Mouse (Mus musculus): Measurements from ENCODE around the gene 1500015O10Rik. TPM values are rescaled to one million over a fixed set of nuclear protein-coding genes. Genes with fewer than 3 reads are reported as not detected.
A peak's percentile ranks its signal among the peaks of the same experiment; 100 is the strongest.

The 1500015O10Rik gene
- polyA plus RNA-seq (2015; fragmentation: Nextera tagmentation; extraction: Ambion mirVana): 19.8 and 20.7 TPM in 2 replicates

DNA sequence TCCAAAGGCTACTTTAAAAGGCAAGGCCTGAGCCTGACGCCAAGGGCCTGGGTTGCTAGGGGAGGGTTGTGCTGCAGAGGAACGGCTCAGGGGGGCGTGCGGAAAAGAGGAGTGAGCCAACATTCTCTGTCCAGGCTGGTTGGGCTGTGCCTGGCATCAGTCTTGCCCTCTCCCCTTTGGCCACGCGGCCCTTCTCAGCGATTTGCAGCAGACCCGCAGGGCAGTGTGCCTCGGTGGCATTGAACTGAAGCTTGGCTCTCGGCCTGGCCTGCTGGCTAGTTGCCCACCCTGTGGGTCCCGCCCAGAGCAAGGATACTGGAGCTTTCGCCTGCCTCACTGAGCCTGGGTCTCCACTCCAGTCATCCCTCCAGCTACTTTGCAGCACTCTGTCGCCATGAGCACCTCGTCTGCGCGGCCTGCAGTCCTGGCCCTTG is at the start of gene 1500015O10Rik:
Gene 1500015O10Rik, plus strand, starts transcription at position 112 of the 434 bp plus-strand sequence.
- WGBS: 29% methylated on average over 16 of the region's 16 CpGs
- ATAC-seq (ENCODE audit: borderline replicate concordance, extremely low read depth, low FRiP score, low TSS enrichment): peak; percentile 89; the same call in 1 of the 2 replicates
- Histone ChIP-seq H3K9me3 (no peaks in the 10 kb centered on the region), H3K36me3 (no peaks in the 10 kb centered on the region), H3K4me3 (0 out of 2 replicates have a peak within 1 kb of the TSS, but pooled peaks have one; percentile 4), H3K9ac (no peak within 1 kb of the TSS), H3K27me3 (no peaks in the 10 kb centered on the region), H3K4me1 (peaks cover 12% of the 10 kb centered on the region), H3K27ac (peak within 1 kb of the TSS; percentile 16), H3K4me2 (peak within 1 kb of the TSS; percentile 32)

DNA sequence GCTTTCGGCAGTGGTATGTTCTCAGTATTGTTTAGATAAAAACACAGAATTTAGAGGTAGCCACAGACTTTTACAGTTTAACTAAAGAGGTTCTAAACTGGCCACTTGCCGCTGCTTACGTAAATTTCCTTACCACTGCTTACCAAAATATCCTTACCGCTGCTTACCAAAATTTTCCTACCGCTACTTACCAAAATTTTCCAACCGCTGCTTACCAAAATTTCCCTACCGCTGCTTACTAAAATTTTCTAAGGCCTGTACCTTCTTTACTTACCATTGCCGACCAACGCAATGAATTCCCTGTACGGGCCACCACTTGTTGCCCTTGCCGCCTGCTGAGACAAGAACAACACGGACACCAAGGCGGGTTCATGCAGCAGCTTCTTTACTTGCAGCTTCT is 40.4 kb upstream of the 1500015O10Rik start:
- ATAC-seq (ENCODE audit: borderline replicate concordance, extremely low read depth, low FRiP score, low TSS enrichment): no peak
- Histone ChIP-seq H3K9ac (no peak overlapping the region), H3K27me3 (no peaks in the 10 kb centered on the region), H3K4me2 (no peak overlapping the region), H3K9me3 (peaks cover 8% of the 10 kb centered on the region; the same call in 1 of the 2 replicates), H3K27ac (no peak overlapping the region), H3K4me3 (no peak overlapping the region), H3K4me1 (peaks cover 13% of the 10 kb centered on the region), H3K36me3 (no peaks in the 10 kb centered on the region)
- 84% methylated on average over 13 of the region's 13 CpGs for WGBS

DNA sequence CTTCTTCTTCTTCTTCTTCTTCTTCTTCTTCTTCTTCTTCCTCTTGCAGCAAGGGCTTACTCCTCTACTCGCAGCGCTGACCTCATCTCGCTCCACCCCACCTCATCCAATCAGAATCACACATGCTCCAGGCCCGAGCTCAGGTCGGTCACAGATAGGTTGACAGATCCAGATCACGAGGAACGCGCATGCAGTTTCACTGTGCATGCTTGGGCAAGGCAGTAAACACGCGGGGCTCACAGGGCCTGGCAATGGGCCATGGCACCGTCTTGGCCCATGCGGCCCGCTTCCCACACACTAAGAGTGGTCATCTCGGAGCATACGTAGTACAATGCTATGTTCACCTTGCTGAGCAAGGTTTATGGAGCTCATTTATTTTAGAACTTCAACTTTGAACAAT is 39.9 kb upstream of the 1500015O10Rik start:
- peaks cover 18% of the 10 kb centered on the region for H3K4me1 ChIP-seq
- H3K4me2 ChIP-seq: no peak overlapping the region
- H3K27ac ChIP-seq: no peak overlapping the region
- no peak for ATAC-seq (ENCODE audit: borderline replicate concordance, extremely low read depth, low FRiP score, low TSS enrichment)
- 92% methylated on average over 15 of the region's 15 CpGs for WGBS
- peaks cover 8% of the 10 kb centered on the region; the same call in 1 of the 2 replicates for H3K9me3 ChIP-seq
- no peaks in the 10 kb centered on the region for H3K36me3 ChIP-seq
- no peaks in the 10 kb centered on the region for H3K27me3 ChIP-seq
- no peak overlapping the region for H3K4me3 ChIP-seq
- no peak overlapping the region for H3K9ac ChIP-seq

DNA sequence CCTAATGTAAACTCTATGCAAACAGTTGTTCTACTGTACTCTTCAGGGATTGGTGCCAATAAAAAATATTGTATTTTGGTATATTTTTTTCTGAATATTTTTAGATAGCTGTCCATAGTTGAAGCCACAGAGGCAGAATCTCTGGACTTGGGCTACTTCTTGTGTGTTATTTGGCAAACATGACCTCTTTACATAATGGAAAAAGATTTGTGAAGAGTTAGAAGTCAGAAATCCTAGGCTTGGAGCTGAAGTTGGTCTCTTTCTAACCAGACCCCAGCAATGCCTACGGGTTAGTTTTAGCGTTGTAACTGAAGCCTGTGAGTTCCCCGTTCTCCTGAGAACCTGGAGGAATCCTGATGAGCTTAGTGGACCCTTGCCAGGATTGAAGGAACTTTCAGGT is 36.3 kb upstream of the 1500015O10Rik start:
- H3K9ac ChIP-seq: no peak overlapping the region
- 65% methylated on average over 3 of the region's 3 CpGs for WGBS
- ATAC-seq (ENCODE audit: borderline replicate concordance, extremely low read depth, low FRiP score, low TSS enrichment): no peak
- peaks cover 31% of the 10 kb centered on the region for H3K4me1 ChIP-seq
- H3K36me3 ChIP-seq: no peaks in the 10 kb centered on the region
- H3K9me3 ChIP-seq: no peaks in the 10 kb centered on the region
- H3K27me3 ChIP-seq: no peaks in the 10 kb centered on the region
- H3K4me2 ChIP-seq: no peak overlapping the region
- no peak overlapping the region for H3K4me3 ChIP-seq
- H3K27ac ChIP-seq: peak overlapping the region; percentile 89

DNA sequence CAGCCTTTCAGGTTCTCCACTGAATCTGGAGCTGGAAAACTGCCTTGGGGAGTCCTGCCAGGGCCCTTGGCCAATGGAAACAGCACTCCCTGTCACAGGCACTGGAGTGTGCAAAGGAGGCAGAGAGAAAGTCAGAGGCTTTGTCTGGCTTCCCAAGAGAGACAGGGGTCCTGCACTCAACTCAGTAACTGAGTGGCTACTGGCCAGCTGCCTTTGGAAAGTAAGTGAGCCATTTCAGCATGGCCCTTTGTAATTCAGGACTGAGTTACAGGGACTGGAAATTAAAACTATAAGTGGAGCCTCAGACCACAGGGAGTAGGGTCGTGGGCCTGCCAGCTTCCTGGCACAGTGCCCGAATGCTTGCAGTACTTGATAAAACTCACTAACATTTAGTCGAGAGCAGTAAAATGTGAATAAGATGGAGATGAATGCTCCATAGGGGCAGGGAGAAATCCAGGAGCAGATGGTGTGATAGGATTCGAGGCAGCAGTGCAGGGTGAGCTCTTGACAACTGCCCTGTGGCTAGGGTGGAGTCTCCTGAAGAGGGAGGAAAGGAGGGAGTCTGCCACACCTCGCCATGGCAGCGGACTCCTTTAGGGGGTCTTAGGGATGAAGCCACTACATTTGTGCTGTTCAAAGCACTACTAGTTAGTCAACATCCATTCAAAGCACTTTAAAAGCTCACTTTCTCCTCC is 35.4 kb upstream of the 1500015O10Rik start:
- Histone ChIP-seq H3K27me3 (no peaks in the 10 kb centered on the region), H3K36me3 (no peaks in the 10 kb centered on the region), H3K27ac (peak overlapping the region; percentile 89), H3K4me3 (no peak overlapping the region), H3K4me1 (peaks cover 31% of the 10 kb centered on the region), H3K4me2 (peak overlapping the region; percentile 14; the same call in 1 of the 2 replicates), H3K9me3 (no peaks in the 10 kb centered on the region), H3K9ac (no peak overlapping the region)
- 14% methylated on average over 6 of the region's 6 CpGs for WGBS
- peak; percentile 90 for ATAC-seq (ENCODE audit: borderline replicate concordance, extremely low read depth, low FRiP score, low TSS enrichment)

DNA sequence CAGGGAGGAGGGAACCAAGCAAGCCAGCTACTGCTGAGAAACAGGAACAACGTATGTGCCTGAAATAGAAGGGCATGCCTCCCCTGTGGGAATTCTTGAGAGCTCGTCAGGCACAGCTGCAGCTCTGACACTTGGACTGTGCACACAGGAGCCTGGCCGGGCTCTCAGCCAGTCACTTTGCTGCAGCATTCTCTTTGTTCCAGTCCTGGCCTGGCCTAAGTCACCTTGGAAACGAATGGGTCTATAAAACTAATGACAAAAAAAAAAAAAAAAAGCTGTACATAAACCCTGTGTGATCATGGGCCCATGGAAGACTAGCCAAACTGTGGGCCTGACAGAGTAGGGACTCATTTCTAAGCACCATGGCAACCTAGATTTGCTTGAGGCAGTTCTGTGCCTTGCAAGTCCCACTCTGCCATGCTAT is 31.8 kb upstream of the 1500015O10Rik start:
- H3K9ac ChIP-seq: no peak overlapping the region
- H3K4me1 ChIP-seq: peaks cover 31% of the 10 kb centered on the region
- no peaks in the 10 kb centered on the region for H3K27me3 ChIP-seq
- 0 out of 2 replicates have a peak overlapping the region, but pooled peaks have one; percentile 9 for H3K4me2 ChIP-seq
- peak overlapping the region; percentile 83 for H3K27ac ChIP-seq
- no peak overlapping the region for H3K4me3 ChIP-seq
- WGBS: 1% methylated on average over 4 of the region's 4 CpGs
- peak; percentile 85 for ATAC-seq (ENCODE audit: borderline replicate concordance, extremely low read depth, low FRiP score, low TSS enrichment)
- no peaks in the 10 kb centered on the region for H3K36me3 ChIP-seq
- H3K9me3 ChIP-seq: no peaks in the 10 kb centered on the region

DNA sequence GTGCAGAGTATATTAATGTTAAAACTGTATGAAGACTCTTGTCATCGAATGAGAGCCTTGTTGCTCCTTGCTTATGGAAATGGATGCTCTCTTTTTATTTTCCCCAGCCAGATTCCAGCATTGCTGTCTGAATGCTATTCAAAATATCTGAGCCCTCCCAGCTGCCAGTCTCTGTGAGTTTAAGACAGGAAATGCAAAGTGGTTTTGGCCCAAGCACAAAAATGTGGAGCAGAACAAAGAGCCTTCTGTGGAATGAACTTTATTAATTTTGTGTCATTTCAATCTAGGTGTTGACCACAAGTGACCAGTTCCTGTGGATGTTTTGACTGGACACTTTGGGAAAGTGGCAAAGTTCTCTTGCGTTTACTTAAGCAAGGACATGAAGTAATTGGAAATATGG is 15.6 kb upstream of the 1500015O10Rik start:
- Histone ChIP-seq H3K9ac (no peak overlapping the region), H3K36me3 (no peaks in the 10 kb centered on the region), H3K4me2 (no peak overlapping the region), H3K4me1 (peaks cover 13% of the 10 kb centered on the region), H3K9me3 (no peaks in the 10 kb centered on the region), H3K27ac (no peak overlapping the region), H3K4me3 (no peak overlapping the region), H3K27me3 (no peaks in the 10 kb centered on the region)
- ATAC-seq (ENCODE audit: borderline replicate concordance, extremely low read depth, low FRiP score, low TSS enrichment): no peak
- 60% methylated on average over 2 of the region's 2 CpGs for WGBS

DNA sequence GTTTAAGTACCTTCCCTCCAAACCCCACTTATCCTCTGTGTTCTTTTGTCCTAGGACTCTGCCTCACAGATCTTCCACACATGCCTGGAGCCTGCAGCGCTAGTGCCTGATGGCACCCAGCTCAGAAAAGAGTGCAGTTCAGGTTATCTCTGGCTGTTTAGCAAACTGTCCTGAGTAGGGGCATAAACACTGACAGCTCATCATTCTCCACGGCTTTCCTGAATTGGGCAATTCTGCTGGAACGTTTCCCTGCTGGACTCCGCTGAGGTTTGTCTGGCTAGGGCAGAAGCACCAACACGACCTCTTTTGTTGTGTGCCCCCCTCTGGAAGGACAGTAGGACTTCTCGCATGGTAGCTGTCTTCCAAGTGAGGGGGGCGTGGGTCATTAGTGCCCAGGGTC is 12.4 kb upstream of the 1500015O10Rik start:
- Histone ChIP-seq H3K27ac (no peak overlapping the region), H3K4me3 (no peak overlapping the region), H3K4me2 (no peak overlapping the region), H3K27me3 (no peaks in the 10 kb centered on the region), H3K36me3 (no peaks in the 10 kb centered on the region), H3K4me1 (peaks cover 13% of the 10 kb centered on the region), H3K9me3 (no peaks in the 10 kb centered on the region), H3K9ac (no peak overlapping the region)
- 43% methylated on average over 7 of the region's 7 CpGs for WGBS
- peak; percentile 57; the same call in 1 of the 2 replicates for ATAC-seq (ENCODE audit: borderline replicate concordance, extremely low read depth, low FRiP score, low TSS enrichment)

DNA sequence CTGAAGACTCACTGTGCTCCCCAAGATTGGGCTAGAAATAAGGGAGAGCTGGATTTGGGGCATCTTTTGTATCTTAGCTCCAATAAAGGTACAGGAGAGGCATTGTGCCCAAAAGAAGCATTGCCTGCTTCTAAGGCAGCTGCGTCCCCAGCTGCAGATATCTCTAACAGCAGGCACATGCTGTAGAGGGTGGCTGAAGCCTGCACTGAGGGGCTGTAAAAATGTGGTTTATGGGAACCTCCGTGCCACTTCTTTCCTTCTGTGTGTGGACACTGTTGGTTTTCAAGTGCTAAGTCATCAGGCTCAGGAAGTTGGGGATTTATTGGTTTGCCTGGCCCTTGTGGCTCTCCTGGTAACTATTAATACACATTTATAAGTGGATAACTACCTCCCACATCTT is 11.6 kb upstream of the 1500015O10Rik start:
- H3K27me3 ChIP-seq: no peaks in the 10 kb centered on the region
- H3K4me1 ChIP-seq: peaks cover 13% of the 10 kb centered on the region
- H3K9ac ChIP-seq: no peak overlapping the region
- ATAC-seq (ENCODE audit: borderline replicate concordance, extremely low read depth, low FRiP score, low TSS enrichment): no peak
- H3K36me3 ChIP-seq: no peaks in the 10 kb centered on the region
- no peaks in the 10 kb centered on the region for H3K9me3 ChIP-seq
- H3K4me2 ChIP-seq: no peak overlapping the region
- 66% methylated on average over 2 of the region's 2 CpGs for WGBS
- no peak overlapping the region for H3K4me3 ChIP-seq
- no peak overlapping the region for H3K27ac ChIP-seq

DNA sequence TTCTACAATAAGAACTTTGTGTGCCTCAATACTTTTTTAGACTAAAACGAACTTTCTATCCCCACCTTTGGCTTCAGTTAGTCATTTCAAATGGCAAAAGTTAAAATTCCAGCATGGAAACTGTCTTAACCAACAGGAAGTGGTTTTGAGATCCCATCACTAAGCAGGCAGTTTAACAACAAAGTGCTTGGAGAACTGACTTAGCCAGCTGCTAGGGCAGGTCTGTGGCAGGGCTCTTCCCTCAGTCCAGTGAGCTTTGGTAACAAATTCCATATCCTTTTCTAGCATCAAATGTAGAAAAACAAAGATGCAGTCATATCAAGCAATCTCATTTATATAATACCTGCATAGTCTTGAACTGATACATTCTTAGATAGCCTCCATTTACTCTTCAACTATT is 7.9 kb upstream of the 1500015O10Rik start:
- Histone ChIP-seq H3K36me3 (no peaks in the 10 kb centered on the region), H3K27ac (no peak overlapping the region), H3K4me1 (peaks cover 3% of the 10 kb centered on the region; the same call in 1 of the 2 replicates), H3K27me3 (no peaks in the 10 kb centered on the region), H3K9ac (no peak overlapping the region), H3K4me3 (no peak overlapping the region), H3K4me2 (no peak overlapping the region), H3K9me3 (no peaks in the 10 kb centered on the region)
- WGBS: 76% methylated on average over 1 of the region's 1 CpGs
- no peak for ATAC-seq (ENCODE audit: borderline replicate concordance, extremely low read depth, low FRiP score, low TSS enrichment)

DNA sequence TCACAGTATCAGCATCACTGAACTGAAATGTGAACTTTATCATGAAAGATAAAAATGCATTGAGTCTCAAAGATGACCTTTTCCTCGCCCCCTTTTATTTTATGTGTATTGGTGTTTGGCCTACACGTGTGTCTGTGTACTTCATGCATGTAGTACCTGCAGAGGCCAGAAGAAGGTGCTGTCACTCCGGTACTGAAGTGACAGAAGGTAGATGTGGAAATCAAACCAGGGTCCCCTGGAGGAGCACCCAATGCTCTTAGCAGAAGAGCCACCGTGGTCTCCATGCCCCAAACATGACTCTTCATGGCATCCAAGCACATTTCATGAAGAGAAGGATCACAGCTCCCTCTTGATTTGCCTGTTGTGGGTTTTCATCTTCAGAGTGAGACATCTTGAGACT is 1.7 kb downstream of the 1500015O10Rik start:
- peaks cover 12% of the 10 kb centered on the region for H3K4me1 ChIP-seq
- ATAC-seq (ENCODE audit: borderline replicate concordance, extremely low read depth, low FRiP score, low TSS enrichment): no peak
- WGBS: 84% methylated on average over 4 of the region's 4 CpGs
- H3K9ac ChIP-seq: no peak overlapping the region
- no peak overlapping the region for H3K4me2 ChIP-seq
- H3K27me3 ChIP-seq: no peaks in the 10 kb centered on the region
- no peaks in the 10 kb centered on the region for H3K36me3 ChIP-seq
- no peak overlapping the region for H3K4me3 ChIP-seq
- H3K27ac ChIP-seq: no peak overlapping the region
- no peaks in the 10 kb centered on the region for H3K9me3 ChIP-seq

DNA sequence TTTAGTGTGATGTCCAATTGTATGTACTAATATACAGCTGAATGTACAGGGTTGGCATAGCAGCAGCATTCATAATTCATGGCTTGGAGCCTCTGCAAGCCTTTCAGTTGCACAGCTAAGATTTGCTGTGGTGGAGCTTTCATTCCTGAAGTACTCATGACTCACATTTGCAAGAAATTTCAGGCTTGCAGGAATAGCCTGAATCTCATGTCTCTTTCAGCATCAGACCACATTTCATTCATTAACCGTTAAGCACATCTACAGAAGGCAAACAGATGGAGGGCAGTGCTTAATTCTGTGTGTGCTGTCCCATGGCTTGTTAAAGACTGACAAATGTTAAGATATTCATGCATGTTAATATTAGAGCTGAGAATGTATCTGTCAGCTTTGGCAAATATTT is 2.3 kb downstream of the 1500015O10Rik start:
- no peak overlapping the region for H3K4me2 ChIP-seq
- no peaks in the 10 kb centered on the region for H3K36me3 ChIP-seq
- peaks cover 12% of the 10 kb centered on the region for H3K4me1 ChIP-seq
- no peak overlapping the region for H3K4me3 ChIP-seq
- no peak overlapping the region for H3K9ac ChIP-seq
- no peaks in the 10 kb centered on the region for H3K9me3 ChIP-seq
- WGBS: 65% methylated on average over 1 of the region's 1 CpGs
- ATAC-seq (ENCODE audit: borderline replicate concordance, extremely low read depth, low FRiP score, low TSS enrichment): no peak
- no peaks in the 10 kb centered on the region for H3K27me3 ChIP-seq
- no peak overlapping the region for H3K27ac ChIP-seq
